Mouse (Mus musculus): Measurements from ENCODE around the gene Nkrf. TPM values are rescaled to one million over a fixed set of nuclear protein-coding genes. Genes with fewer than 3 reads are reported as not detected.

The Nkrf gene
- polyA plus RNA-seq (2016; fragmentation: Nextera tagmentation; extraction: Ambion mirVana) = 2.3 and 2.7 TPM in 2 replicates

DNA sequence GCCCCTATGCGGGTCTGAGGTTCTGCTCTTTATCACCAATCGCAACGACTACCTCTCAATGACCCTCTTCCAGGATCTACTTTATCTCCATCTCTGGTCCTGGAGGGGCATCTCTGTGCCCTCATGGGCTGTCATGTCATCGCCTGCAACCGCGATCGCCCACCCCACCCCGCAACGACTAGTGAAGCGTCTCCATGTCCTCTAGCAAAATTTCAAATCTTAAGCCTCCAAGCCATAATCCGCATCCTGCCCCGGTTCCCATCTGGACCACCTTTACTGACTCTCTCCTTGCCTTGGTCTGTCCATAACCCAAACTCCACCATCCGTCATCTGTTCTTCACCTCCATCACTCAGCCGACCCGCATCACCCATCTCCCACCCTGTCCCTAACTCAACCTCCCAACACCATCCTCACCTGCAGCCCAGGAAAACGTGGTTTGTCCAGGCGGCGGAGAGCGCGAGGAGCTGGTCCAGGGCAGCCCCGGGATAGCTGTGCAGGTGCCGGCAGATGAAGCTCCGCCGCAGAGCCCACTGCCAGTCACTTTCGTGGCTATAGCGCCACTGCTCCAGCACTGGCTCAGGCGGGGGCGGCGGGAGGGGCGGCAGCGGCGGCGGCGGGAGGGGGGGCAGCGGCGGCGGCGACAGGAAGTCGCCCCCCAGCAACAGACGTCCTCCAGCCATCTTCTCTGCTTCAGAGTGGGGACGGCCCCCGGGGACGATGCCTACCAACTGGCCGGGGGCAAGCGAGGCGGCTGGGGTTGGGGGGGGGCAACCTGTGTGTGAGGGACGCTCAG lies at the start of gene Nkrf:
Nkrf (minus strand) TSS at position 579 of the 794 bp plus-strand sequence.
- Histone ChIP-seq H3K36me3 (no peaks in the 10 kb centered on the region), H3K27me3 (ENCODE audit: low read depth, poor library complexity, severe bottlenecking) (no peaks in the 10 kb centered on the region), H3K4me1 (peaks cover 5% of the 10 kb centered on the region; the same call in 1 of the 2 replicates), H3K4me3 (peak within 1 kb of the TSS; percentile 70), H3K9me3 (replicated peaks) (no peaks in the 10 kb centered on the region), H3K27ac (peak within 1 kb of the TSS; percentile 85)
- WGBS = 12% methylated on average over 47 of the region's 47 CpGs
- DNase-seq (ENCODE audit: low spot score) = peak; percentile 42

DNA sequence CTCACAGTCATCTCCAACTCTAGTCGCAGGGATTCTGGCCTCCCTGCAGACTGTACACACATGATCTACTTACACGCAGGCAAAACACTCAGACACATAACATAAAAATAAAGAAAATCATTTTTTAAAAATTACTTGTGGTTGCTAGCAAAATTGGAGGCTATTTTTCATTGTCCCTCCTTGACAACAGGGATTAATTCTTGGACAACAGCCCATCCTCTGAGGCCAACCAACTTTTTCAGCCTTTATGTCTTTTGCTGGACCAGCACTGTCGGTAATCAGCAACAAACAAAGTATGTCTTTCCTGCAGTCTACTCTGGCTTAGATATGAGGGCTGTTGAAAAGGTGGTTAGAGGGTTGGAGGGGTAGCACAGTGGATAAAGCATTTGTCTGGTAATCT lies 38.4 kb upstream of the Nkrf start:
- H3K27ac ChIP-seq = no peak overlapping the region
- H3K36me3 ChIP-seq = peaks cover 44% of the 10 kb centered on the region
- DNase-seq (ENCODE audit: low spot score) = no peak
- no peaks in the 10 kb centered on the region for H3K4me1 ChIP-seq
- H3K9me3 ChIP-seq (replicated peaks) = no peaks in the 10 kb centered on the region
- 96% methylated on average over 3 of the region's 3 CpGs for WGBS
- no peaks in the 10 kb centered on the region for H3K27me3 ChIP-seq (ENCODE audit: low read depth, poor library complexity, severe bottlenecking)
- H3K4me3 ChIP-seq = no peak overlapping the region

DNA sequence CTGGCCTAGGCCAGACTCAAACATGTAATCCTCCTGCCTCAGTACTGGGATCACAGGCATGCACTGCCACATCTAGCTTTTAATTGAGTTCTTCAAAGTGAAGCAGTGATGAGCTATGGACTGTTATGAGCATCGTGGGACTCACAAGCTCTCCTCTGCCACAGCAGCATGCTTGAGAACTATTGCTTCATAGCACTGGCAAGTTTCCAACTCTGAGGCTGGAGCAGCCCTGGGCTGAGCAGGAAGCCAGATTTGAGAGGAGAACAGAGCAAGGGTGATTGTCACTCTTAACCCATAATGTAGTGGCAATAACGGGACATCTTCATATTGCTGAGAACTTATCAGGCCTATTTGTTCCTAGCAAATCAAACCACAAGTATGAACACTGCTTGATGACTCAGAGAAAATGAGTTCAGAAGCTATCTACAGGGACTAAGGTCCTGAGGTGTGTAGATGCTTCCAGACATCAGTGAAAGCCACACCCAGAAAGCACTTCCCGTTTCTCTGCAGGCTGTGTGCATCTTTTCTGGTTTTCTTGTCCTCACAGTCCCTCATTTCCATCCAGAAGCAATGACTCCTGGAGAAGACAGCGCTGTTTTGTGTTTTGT lies 37.2 kb upstream of the Nkrf start:
- no peak for DNase-seq (ENCODE audit: low spot score)
- Histone ChIP-seq H3K27me3 (ENCODE audit: low read depth, poor library complexity, severe bottlenecking) (no peaks in the 10 kb centered on the region), H3K4me1 (no peaks in the 10 kb centered on the region), H3K4me3 (no peak overlapping the region), H3K36me3 (peaks cover 36% of the 10 kb centered on the region), H3K9me3 (replicated peaks) (no peaks in the 10 kb centered on the region), H3K27ac (no peak overlapping the region)
- 96% methylated on average over 4 of the region's 4 CpGs for WGBS

DNA sequence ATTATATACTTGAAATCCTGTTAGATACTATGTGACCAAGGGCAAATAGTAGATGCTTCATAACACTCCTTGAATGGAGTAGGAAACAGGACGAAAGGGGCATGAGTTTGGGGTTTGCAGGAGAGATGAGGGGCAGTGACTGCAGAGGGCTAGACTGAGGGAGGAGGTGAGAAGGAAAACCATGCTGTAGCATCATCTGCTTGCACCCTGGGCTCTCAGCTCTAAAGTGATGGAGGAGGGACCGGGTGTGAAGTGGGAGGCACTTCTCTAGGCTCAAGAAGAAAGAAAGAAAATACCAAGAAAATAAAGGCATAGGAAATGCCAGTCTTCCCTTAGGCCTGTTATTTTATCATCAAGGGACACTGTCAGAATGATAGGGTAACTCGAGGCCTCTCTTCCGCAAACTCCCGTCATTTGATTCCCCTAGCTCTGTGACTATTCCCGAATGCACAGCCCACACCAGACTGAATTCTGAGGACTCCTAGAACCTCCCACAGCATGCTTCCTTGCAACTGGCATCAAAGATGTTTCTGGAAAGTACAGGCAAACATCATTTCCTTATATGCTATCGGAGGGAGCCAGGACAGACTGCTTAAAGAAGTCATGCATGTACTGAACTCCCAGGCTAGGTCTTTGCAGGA lies 32.7 kb upstream of the Nkrf start:
- Histone ChIP-seq H3K9me3 (replicated peaks) (no peaks in the 10 kb centered on the region), H3K27ac (no peak overlapping the region), H3K27me3 (ENCODE audit: low read depth, poor library complexity, severe bottlenecking) (no peaks in the 10 kb centered on the region), H3K4me3 (no peak overlapping the region), H3K4me1 (no peaks in the 10 kb centered on the region), H3K36me3 (peaks cover 17% of the 10 kb centered on the region)
- 66% methylated on average over 7 of the region's 7 CpGs for WGBS
- no peak for DNase-seq (ENCODE audit: low spot score)

DNA sequence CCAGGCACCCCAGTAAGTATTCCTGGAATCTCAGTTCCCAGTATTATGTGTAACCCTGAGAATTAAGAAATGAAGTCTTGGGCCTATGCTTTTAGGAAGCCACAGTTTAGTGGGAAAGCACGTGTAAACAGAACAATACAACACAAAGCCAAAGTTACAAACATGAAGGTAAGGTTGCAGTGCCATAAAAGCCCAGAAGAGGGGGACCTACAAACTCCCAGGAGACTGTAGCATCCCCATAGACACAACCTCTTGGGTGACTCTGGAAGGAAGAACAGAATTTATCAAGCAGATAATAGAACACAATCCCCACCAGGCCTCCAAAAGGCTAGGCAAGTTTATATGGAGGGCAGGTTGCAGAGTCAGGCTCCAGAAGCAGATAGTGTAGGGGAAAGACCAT lies 27.9 kb upstream of the Nkrf start:
- peaks cover 45% of the 10 kb centered on the region for H3K36me3 ChIP-seq
- no peaks in the 10 kb centered on the region for H3K9me3 ChIP-seq (replicated peaks)
- H3K4me1 ChIP-seq = no peaks in the 10 kb centered on the region
- no peaks in the 10 kb centered on the region for H3K27me3 ChIP-seq (ENCODE audit: low read depth, poor library complexity, severe bottlenecking)
- no peak for DNase-seq (ENCODE audit: low spot score)
- H3K27ac ChIP-seq = no peak overlapping the region
- H3K4me3 ChIP-seq = no peak overlapping the region
- 33% methylated on average over 1 of the region's 1 CpGs for WGBS

DNA sequence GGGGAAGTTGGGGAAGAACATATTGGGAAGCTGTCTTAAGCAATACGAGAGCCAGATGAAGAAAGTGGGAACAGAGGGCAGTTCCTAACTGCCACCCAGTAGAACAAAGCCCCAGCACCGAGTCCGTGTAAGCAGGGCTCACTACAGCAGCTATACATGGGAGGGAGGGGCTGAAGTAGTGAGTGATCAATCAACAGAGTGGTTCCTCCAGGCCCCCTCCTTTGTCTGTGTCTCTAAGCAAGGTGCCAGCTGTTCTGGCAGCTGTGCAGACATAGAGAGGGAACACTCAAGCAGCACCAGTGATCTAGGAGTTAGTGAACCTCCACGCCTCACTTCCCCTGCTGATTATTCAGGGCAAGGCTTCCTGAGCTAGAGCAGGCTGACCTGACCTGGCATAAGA lies 27.0 kb upstream of the Nkrf start:
- H3K36me3 ChIP-seq = peaks cover 51% of the 10 kb centered on the region
- no peak overlapping the region for H3K4me3 ChIP-seq
- no peaks in the 10 kb centered on the region for H3K27me3 ChIP-seq (ENCODE audit: low read depth, poor library complexity, severe bottlenecking)
- WGBS = 75% methylated on average over 4 of the region's 4 CpGs
- DNase-seq (ENCODE audit: low spot score) = no peak
- no peak overlapping the region for H3K27ac ChIP-seq
- no peaks in the 10 kb centered on the region for H3K9me3 ChIP-seq (replicated peaks)
- H3K4me1 ChIP-seq = no peaks in the 10 kb centered on the region

DNA sequence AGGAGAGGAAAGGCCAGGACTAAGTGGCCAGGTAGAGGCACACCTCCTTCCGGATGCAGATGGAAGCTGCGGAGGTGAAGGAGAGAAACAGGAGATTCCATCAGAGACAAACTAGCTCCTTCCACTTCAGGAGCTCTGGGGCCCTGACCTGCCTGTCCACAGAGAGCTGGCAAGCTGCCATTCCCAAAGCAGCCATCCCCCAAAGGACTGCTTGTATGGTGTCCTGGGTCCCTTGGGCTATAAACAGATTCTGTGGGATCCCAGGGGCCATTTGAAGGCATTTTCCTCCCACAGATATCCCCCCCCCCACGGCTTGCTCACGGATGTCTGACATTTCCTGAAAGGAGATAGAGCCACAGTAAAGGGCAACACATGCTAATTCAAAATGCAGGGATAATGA lies 26.1 kb upstream of the Nkrf start:
- Histone ChIP-seq H3K9me3 (replicated peaks) (no peaks in the 10 kb centered on the region), H3K36me3 (peaks cover 51% of the 10 kb centered on the region), H3K27me3 (ENCODE audit: low read depth, poor library complexity, severe bottlenecking) (no peaks in the 10 kb centered on the region), H3K4me3 (no peak overlapping the region), H3K4me1 (no peaks in the 10 kb centered on the region), H3K27ac (no peak overlapping the region)
- DNase-seq (ENCODE audit: low spot score) = no peak
- 92% methylated on average over 4 of the region's 4 CpGs for WGBS

DNA sequence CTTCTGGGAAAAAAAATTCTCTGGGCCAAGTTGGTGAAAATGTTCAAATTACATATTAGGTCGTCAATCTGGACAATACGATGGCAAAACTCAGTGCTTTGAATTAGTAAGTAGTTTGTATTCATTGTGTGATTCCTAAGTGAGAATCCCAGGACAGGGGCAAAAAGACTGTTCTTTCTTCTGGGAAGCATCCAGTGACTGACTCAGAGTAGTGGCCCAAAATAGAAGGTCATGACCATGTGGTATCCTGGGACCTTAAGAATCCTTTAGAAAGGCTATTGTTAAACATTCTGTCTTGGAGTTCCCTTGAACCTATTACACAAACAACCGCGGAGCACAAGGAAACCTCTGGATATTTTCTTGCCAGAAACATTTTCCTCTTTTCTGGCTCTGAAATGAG lies 18.6 kb upstream of the Nkrf start:
- H3K4me3 ChIP-seq = no peak overlapping the region
- H3K9me3 ChIP-seq (replicated peaks) = no peaks in the 10 kb centered on the region
- WGBS = 87% methylated on average over 4 of the region's 4 CpGs
- no peaks in the 10 kb centered on the region for H3K4me1 ChIP-seq
- no peaks in the 10 kb centered on the region for H3K27me3 ChIP-seq (ENCODE audit: low read depth, poor library complexity, severe bottlenecking)
- peaks cover 48% of the 10 kb centered on the region for H3K36me3 ChIP-seq
- no peak overlapping the region for H3K27ac ChIP-seq
- DNase-seq (ENCODE audit: low spot score) = no peak

DNA sequence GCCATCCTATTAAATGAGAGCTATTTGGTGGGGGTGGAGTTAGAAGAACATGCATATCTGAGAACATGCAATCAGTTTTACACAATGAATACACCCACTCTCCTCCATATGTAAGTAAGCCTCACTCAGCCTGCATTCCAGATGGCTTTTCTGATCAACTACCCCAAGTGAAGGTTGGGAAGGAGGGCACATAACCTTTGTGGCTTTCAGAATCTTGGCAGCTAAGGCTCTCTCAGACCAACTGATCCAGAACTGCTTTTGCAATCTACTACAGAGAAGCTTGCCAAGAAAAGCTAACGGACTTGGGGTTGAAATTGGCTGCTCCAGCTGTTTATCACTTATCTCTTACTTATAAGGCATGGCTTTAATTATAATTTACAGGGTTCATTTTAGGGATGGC lies 15.1 kb upstream of the Nkrf start:
- Histone ChIP-seq H3K4me3 (no peak overlapping the region), H3K27me3 (ENCODE audit: low read depth, poor library complexity, severe bottlenecking) (no peaks in the 10 kb centered on the region), H3K27ac (no peak overlapping the region), H3K4me1 (no peaks in the 10 kb centered on the region), H3K36me3 (peaks cover 29% of the 10 kb centered on the region), H3K9me3 (replicated peaks) (no peaks in the 10 kb centered on the region)
- DNase-seq (ENCODE audit: low spot score) = no peak
- WGBS = 85% methylated on average over 1 of the region's 1 CpGs

DNA sequence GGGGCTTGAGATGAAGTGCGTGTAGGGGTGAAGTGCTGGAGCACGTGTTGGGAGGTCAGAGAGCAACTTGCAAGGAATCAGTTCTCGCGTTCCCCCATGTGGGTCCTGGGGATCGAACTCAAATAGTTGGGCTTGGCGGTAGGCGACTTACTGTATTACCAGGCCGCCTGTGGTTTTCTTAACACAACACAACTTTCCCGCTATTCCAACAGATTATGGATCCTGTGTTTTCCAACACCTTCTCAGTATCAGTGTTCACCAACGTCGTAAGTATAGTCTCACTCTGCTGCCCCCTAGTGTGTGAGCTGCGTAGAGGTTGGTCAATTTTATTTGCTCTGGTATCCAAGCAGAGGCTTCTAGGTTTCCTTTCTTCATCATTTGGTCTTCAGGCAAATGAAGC lies 8.6 kb upstream of the Nkrf start:
- Histone ChIP-seq H3K9me3 (replicated peaks) (no peaks in the 10 kb centered on the region), H3K4me1 (no peaks in the 10 kb centered on the region), H3K4me3 (no peak overlapping the region), H3K36me3 (peaks cover 6% of the 10 kb centered on the region; the same call in 1 of the 2 replicates), H3K27ac (no peak overlapping the region), H3K27me3 (ENCODE audit: low read depth, poor library complexity, severe bottlenecking) (no peaks in the 10 kb centered on the region)
- WGBS = 48% methylated on average over 12 of the region's 12 CpGs
- peak; percentile 41 for DNase-seq (ENCODE audit: low spot score)

DNA sequence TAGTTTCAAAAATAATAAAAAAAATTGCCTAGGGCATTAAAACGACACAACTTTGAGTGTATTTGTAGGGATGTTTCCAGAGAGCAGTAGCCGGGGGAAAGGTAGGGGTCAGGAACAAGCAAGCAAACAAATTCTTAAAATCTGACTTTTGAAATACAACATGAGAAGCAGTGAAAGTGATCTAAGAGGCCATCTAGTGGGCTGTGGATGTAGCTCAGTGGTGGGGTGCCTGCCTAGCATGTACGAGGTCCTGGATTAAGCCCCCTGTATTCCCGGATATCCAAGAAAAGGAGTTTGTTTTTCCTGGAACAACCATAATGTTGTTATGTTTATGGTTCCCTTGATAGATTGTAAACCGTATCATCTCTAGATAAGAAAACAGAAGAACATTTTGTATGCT lies 3.8 kb upstream of the Nkrf start:
- 46% methylated on average over 5 of the region's 5 CpGs for WGBS
- no peak for DNase-seq (ENCODE audit: low spot score)
- H3K4me1 ChIP-seq = peaks cover 5% of the 10 kb centered on the region; the same call in 1 of the 2 replicates

DNA sequence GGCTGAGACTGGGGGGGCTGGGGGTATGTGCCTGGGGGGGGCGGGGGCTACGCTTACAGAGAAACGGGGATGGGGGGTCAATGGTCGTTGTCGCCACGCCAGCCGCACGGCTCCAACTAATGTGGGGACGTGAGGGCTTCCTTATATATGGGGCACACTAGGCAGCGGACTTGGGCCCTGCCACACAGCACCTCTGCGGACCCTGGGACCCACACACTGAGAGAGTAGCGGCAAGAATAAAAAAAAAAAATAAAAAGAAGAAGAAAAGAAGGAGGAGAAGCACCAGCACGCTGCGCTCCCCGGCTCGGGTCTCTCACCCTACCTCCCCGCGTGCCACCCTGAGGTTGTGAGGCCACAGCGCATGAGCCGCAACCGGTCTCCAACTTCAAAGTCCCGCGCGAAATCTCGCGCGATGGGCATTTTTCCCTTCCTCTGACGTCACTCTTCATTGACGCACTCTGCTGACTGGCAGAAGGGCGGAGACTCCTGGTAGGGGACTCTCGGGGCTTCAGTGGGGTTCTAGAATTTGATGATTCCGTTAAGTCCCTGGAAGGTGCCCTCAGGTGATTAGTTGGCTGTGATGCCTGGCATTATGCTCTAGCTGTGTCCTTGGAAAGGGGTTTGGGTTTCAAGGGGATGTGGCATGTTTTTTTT lies 543 bp upstream of the Nkrf start:
- DNase-seq (ENCODE audit: low spot score) = peak; percentile 85
- Histone ChIP-seq H3K27ac (peak overlapping the region; percentile 85), H3K36me3 (no peaks in the 10 kb centered on the region), H3K4me3 (peak overlapping the region; percentile 70), H3K27me3 (ENCODE audit: low read depth, poor library complexity, severe bottlenecking) (no peaks in the 10 kb centered on the region), H3K9me3 (replicated peaks) (no peaks in the 10 kb centered on the region), H3K4me1 (peaks cover 5% of the 10 kb centered on the region; the same call in 1 of the 2 replicates)
- 14% methylated on average over 26 of the region's 32 CpGs for WGBS

More for the DNA sequence above, 3.8 kb upstream of the Nkrf start:
- Histone ChIP-seq H3K27me3 (ENCODE audit: low read depth, poor library complexity, severe bottlenecking) (no peaks in the 10 kb centered on the region), H3K4me3 (no peak overlapping the region), H3K36me3 (no peaks in the 10 kb centered on the region), H3K27ac (no peak overlapping the region), H3K9me3 (replicated peaks) (no peaks in the 10 kb centered on the region)

DNA sequence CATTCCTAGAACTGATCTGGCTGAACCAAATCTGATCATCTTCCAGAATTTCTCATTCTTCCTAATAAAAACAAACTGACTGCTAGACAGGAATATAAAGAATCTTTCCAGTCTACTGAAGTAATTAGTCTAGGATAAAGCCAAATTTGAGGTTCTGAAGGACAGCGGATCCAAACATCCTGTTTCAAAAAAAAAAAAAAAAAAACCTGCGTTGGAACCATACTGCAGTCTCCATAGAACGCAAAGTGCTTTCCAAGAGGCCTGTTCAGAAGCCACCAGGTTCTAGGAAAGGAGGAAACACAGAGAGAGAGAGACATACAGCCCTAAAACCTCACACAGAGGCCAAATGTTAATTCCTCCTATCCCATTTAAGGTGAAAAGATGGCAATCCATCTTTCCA lies 1.0 kb downstream of the Nkrf start:
- H3K36me3 ChIP-seq = no peaks in the 10 kb centered on the region
- no peak for DNase-seq (ENCODE audit: low spot score)
- H3K27ac ChIP-seq = no peak overlapping the region
- no peaks in the 10 kb centered on the region for H3K27me3 ChIP-seq (ENCODE audit: low read depth, poor library complexity, severe bottlenecking)
- peaks cover 5% of the 10 kb centered on the region; the same call in 1 of the 2 replicates for H3K4me1 ChIP-seq
- H3K9me3 ChIP-seq (replicated peaks) = no peaks in the 10 kb centered on the region
- WGBS = 57% methylated on average over 3 of the region's 3 CpGs
- peak overlapping the region; percentile 70 for H3K4me3 ChIP-seq

All from limb, embryonic 10.5 days (tissue).